Mouse (Mus musculus): Measurements from ENCODE around the gene Rnf113a2.

The Rnf113a2 gene

DNA sequence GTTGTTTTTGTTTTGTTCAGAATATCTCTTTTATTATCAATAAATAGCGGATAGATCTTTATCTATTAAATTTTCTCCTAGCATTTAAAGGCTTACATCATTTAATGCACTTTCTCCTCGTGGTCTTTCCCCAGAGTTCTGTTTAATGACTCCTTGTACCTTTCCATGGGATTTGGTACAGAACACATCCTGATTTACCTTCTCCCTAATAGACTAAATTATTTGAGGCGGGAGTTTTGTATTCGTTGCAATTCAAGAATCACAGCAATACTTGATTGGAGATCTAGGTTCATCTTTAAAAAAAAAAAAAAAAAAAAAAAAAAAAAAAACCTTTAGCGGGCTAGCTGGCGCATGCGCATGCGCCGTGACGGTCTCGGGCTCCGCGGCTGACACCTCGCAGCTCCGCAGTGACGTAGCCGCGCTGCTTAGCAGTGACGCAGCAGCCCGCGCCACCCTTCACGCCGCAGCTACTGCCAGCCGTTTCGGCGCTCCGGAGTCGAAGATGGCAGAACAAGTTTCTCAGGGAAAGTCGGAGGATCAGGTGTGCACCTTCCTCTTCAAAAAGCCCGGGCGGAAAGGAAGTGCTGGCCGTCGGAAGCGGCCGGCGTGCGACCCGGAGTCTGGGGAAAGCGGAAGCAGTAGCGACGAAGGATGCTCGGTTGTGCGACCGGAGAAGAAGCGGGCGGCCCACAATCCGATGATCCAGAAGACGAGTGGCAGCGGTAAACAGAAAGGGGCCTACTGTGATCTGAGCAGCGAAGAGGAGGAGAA is at the start of gene Rnf113a2:
TSS of gene Rnf113a2 (plus strand) at position 363 of the 771 bp plus-strand sequence.
- 3% methylated on average over 50 of the region's 50 CpGs for WGBS

DNA sequence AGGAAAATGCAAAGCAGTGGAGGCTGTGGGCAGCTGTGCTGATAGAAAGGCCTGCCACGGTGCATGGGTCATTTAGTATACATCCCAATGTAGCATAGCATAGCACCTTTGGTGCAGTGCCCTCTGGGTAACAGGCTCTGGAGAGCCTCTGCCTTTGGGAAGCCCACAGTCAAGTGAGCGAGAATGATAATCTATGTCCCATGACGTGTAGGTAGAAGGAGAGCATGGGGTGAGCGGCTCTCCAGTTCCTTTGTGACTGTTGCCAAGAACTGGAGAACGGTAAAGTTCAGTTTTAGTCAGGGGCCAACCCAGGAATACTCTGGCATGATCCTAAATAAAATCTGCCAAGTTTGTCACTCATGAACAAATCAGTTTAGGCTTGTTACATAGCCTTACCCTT is 45.3 kb upstream of the Rnf113a2 start:
- 88% methylated on average over 5 of the region's 5 CpGs for WGBS

GRCm38 (mm10) chr12:84373831-84374481 is 43.0 kb upstream of the Rnf113a2 start:
- 70% methylated on average over 6 of the region's 6 CpGs for WGBS

GRCm38 (mm10) chr12:84382369-84382768 is 34.6 kb upstream of the Rnf113a2 start:
- 91% methylated on average over 4 of the region's 4 CpGs for WGBS

GRCm38 (mm10) chr12:84384644-84385081 is 32.3 kb upstream of the Rnf113a2 start:
- WGBS: 60% methylated on average over 5 of the region's 5 CpGs

DNA sequence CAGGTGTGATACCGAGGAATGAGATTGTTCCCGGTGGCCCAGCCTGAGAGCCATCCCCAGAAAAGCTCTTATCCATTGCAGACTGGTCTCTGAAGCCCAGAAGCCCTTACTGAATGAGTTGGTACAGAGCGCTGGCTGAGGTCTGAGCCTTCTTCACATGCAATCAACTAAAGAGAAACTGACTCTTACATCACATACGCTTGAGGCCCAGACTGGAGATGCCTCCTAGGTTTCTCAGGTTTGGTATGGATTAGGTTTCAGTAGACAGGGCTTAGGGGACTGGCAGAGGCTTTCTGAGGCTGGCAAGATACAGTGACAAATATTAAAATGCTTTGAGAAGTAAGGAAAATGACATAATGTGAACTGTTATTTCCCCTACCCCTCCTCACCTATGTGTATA is 31.6 kb upstream of the Rnf113a2 start:
- WGBS: 89% methylated on average over 4 of the region's 4 CpGs

GRCm38 (mm10) chr12:84388097-84388496 is 28.9 kb upstream of the Rnf113a2 start:
- WGBS: 78% methylated on average over 8 of the region's 8 CpGs

DNA sequence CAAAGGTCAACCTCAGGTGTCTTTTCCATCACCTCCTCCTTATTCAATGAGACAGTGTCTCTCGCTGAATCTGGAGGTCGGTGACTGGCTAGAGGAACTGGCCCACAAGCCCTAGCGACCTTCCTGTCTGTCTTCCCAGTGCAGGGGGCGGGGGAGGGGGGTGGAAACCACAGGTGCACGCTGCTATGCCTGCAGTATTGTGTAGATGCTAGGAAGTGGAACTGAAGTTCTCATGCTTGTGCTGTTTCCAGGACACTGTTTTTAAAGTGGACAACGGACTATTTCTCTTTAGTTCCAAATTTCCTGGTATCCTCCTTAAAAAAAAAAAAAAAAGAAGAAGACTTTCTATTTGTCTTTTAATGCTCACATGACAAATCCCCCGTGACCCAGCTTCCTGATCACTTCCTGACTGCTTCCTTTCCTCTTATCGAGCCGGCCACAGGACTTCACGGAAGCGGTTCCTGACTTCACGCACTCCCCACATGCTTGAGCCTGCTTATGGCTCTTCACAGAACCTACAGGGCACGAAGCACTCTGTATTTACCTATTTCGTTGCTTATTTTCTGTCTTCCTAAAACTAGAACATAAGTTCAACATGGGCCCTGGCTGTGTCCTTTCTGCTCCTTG is 28.1 kb upstream of the Rnf113a2 start:
- 70% methylated on average over 14 of the region's 14 CpGs for WGBS

DNA sequence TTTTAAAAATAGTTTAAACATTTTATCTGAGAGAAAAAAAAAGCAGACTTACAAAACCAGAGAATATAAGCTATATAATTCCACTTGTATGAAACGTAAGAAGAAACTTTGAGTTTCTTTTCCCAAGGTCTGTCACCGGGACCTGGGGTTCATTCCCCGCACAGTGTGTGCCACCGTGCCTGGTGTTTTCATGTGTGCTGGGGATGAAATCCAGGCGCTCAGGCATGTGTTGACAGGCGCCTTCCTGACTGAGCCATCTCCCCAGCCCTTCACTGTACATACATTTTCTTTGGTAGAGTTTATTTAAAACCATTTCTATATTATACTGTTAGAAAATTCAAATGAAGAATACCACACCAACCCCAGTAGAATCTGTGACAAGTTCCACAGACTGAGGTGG is 26.7 kb upstream of the Rnf113a2 start:
- WGBS: 88% methylated on average over 6 of the region's 6 CpGs

- 99% methylated on average over 4 of the region's 4 CpGs for WGBS
Measured at GRCm38 (mm10) chr12:84392681-84393080, 24.3 kb upstream of the Rnf113a2 start.

GRCm38 (mm10) chr12:84393847-84394246 is 23.1 kb upstream of the Rnf113a2 start:
- WGBS: 91% methylated on average over 5 of the region's 5 CpGs

- WGBS: 95% methylated on average over 14 of the region's 14 CpGs
Measured at GRCm38 (mm10) chr12:84396947-84397679, 19.9 kb upstream of the Rnf113a2 start.

DNA sequence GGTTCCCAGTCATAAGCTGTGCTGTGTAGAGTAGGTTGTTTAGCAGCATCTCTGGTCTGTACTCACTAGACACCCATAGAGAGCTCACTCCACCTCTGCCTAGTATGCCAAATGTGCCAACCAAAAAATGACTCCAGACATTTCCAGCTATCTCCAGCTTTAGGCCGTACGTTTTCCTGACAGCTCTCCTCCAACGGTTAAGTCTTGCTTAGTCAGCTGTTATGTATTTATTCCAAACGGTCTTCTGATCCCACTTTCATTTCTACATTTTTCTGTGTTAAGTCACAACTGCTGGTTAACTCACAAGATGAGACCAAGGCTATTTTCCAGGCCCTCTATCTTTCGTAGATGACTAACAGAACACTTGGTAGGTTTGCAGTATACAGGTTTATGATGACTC is 18.4 kb upstream of the Rnf113a2 start:
- 86% methylated on average over 5 of the region's 5 CpGs for WGBS

GRCm38 (mm10) chr12:84399135-84399534 is 17.9 kb upstream of the Rnf113a2 start:
- 80% methylated on average over 9 of the region's 9 CpGs for WGBS

GRCm38 (mm10) chr12:84399663-84400062 is 17.3 kb upstream of the Rnf113a2 start:
- 91% methylated on average over 9 of the region's 9 CpGs for WGBS

- WGBS: 82% methylated on average over 3 of the region's 3 CpGs
Measured at GRCm38 (mm10) chr12:84400068-84400467, 16.9 kb upstream of the Rnf113a2 start.

DNA sequence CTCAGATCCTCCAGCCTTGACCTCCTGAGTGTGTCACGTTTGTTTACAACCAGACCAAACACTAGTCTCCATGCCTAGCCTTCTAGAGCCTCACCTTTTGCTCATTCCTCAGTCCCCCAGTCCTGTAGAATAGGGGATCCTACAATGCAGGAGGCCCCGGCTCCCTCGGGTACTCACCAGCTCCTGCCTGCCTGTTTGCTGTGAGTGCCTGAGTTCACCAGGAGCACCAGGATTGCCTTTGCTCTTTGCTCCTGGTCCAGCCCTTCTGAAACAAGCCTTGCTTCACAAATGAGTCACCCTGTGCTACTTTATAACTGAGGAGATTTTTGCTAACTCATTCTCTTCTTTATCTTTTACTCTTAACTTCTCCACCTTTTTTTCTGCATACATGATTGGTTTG is 16.3 kb upstream of the Rnf113a2 start:
- 78% methylated on average over 3 of the region's 3 CpGs for WGBS

DNA sequence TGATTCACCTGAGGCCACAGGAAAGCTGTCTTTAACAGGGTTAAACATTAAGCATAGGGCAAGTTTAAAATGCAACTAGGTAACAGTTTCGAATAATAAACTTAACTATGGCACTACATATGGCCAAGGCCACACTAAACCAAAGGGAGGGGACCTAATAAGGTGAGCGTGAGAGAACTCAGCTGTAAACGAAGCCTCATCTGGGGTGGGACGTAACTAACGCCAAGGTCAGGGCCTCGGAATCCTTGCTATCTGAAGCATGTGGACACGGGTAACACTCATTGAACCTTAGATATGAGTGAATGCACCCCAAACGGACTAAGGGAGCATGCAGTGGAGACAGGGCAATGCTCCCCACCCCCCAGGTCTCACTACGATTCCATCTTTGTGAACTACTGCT is 14.1 kb upstream of the Rnf113a2 start:
- WGBS: 91% methylated on average over 9 of the region's 9 CpGs

DNA sequence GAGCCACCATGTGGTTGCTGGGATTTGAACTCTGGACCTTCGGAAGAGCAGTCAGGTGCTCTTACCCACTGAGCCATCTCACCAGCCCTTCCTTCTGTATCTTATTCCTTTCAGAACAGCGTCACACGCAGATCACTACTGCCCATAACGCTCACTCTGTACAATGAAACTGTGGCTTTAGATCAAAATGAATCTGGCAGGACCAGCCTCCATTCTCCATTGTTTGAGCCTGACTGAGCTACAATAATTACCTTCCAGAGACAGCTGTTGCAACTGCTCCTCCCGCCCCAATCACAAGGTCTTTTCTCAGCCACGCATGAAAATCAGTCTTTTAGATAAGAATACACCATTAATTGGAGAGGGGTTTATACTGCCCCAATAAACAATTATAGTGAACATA is 12.5 kb upstream of the Rnf113a2 start:
- 60% methylated on average over 6 of the region's 6 CpGs for WGBS

DNA sequence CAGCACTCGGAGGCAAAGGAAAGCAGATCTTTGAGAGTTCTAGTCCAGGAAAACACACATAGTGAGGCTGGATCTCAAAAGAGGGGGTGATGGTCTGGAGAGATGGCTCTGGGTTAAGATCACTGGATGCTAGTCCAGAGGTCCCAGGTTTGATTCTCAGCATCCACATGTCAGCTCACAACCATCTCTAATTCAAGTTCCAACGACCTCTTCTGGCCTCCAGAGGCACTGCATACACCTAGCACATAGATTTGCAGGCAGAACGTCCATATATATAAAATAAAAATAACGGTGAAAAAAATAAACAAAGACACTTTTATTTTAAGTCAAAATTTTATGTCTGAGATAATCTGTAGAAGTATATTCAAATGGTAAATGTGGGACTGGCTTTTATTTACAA is 9.7 kb upstream of the Rnf113a2 start:
- WGBS: 60% methylated on average over 4 of the region's 4 CpGs

DNA sequence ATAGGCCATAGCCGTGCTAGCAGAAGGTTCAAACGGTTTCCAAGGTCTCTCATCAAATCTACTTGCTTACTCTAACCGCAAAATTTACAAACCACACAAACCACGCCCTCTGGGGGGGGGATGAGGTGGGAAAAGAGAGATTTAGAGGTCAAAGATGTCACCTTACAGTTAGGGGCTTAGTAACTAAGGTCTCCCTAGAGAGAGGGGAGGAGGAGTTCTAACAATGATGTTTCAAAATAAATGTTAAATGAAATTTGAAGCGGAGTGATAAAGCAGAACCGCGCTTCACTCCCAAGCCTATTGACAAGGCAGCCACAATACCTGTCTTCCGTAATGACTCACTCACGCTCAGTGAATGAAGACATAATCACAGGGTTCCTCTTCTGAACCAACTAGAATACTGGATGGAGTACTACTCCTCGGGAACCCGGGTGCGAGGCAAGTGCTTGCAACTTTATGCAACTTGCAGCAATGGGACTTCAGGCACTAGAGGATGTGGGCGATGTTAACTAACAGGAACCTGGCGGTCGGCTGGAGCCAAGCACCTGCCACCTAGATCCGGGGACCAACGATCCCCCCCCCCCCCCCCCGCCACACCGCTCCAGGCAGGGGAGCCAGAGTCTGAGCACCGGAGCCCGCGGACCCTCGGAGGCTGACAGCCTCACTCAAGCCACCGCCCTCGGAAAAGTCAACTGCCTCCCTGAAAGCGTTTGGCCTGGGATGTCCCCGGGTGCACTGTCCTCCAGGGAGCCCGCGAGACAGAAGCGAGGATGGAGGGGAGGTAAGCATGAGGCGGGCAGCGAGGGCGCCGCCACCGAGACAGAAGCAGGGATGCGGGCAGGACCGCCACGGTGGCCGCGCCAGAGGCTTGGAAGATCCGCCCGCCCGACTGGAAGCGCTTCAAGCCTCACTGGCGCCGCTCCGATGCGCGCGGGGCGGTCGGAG is 8.8 kb upstream of the Rnf113a2 start:
- 2% methylated on average over 49 of the region's 52 CpGs for WGBS
